Mouse (Mus musculus) liver, embryonic 14.5 days (tissue): ENCODE measurements at regions not wholly inside any gene's neighbourhood (a gene's known extent, or its start where the extent isn't known, plus 50 kb on each side); places are given as distances from the start of the nearest gene placed in this dataset.
A peak's percentile ranks its signal among the peaks of the same experiment; 100 is the strongest.

ENCODE experiments used
- ATAC-seq: fragments of 200-750 bp; cut with Nextera tagmentation; 2 replicates; pipeline ENCODE4 v1.8.0; 2017; ENCODE audit warnings: moderate number of reproducible peaks, mild to moderate bottlenecking, moderate library complexity; ENCODE audit not compliant: insufficient read depth
- DNase-seq, 3 experiments: peaks; one replicate each; pipeline ENCODE4 v3.0.0-alpha.2; 2012 to 2013; ENCODE audit warnings: low read depth in 3 of 3, low spot score in 3 of 3
- H3K27ac ChIP-seq: fragments of 300-500 bp; sonication (generic); 2 replicates; pipeline ENCODE4 v1.5.1; 2014; ENCODE audit warnings: moderate library complexity, mild to moderate bottlenecking, control low read depth, inconsistent platforms
- H3K27me3 ChIP-seq: fragments of 300-500 bp; sonication (generic); 2 replicates; pipeline ENCODE4 v1.6.1; 2014; ENCODE audit warnings: mild to moderate bottlenecking, low read length, moderate library complexity; ENCODE audit not compliant: control insufficient read depth, insufficient read depth
- H3K36me3 ChIP-seq: fragments of 300-500 bp; sonication (generic); replicated peaks from 2 replicates; pipeline ENCODE4 v1.6.1; 2014; ENCODE audit warnings: low read depth; ENCODE audit not compliant: control insufficient read depth, insufficient read depth
- H3K4me1 ChIP-seq, 2 experiments: fragments of 200-500 bp in 1 of 2; fragments of 300-500 bp in 1 of 2; sonication (generic) in 1 of 2; replicated peaks; 2 replicates each; pipeline ENCODE4 v1.6.1; 2012 to 2014; ENCODE audit warnings: antibody characterized with exemption in 1 of 2, inconsistent platforms in 1 of 2, low read length in 1 of 2; ENCODE audit not compliant: control insufficient read depth in 2 of 2, insufficient read depth in 2 of 2
- H3K4me2 ChIP-seq: fragments of 300-500 bp; sonication (generic); 2 replicates; pipeline ENCODE4 v1.6.1; 2014; ENCODE audit warnings: low read depth, mild to moderate bottlenecking, control low read depth, moderate library complexity
- H3K4me3 ChIP-seq, 2 experiments: fragments of 200-500 bp in 1 of 2; fragments of 300-500 bp in 1 of 2; sonication (generic) in 1 of 2; 2 replicates each; pipeline ENCODE4 v1.5.1; 2012 to 2014; ENCODE audit warnings: low read depth in 2 of 2, low read length in 2 of 2, mild to moderate bottlenecking in 2 of 2, control low read depth in 1 of 2, inconsistent platforms in 1 of 2, moderate library complexity in 1 of 2; ENCODE audit not compliant: insufficient read depth in 1 of 2
- H3K9ac ChIP-seq: fragments of 300-500 bp; sonication (generic); replicated peaks from 2 replicates; pipeline ENCODE4 v1.6.1; 2014; ENCODE audit warnings: mild to moderate bottlenecking, control low read depth, moderate library complexity
- H3K9me3 ChIP-seq: fragments of 300-500 bp; sonication (generic); 2 replicates; pipeline ENCODE4 v1.6.1; 2016; ENCODE audit warnings: low read length, mixed read lengths; ENCODE audit not compliant: control insufficient read depth
- CTCF ChIP-seq: IDR thresholded peaks from 2 replicates; pipeline ENCODE4 v1.5.1; 2016; ENCODE audit warnings: antibody characterized with exemption, low read depth, control low read depth
- EP300 ChIP-seq: IDR thresholded peaks from 2 replicates; pipeline ENCODE4 v1.6.1; 2016; ENCODE audit warnings: antibody characterized with exemption, low read depth
- WGBS: fragments of 180-500 bp; shearing (Covaris S2); extraction: QIAGEN DNeasy Blood & Tissue Kit; methylation state at CpG from one replicate; pipeline ENCODE4 v1.1.7; 2014; ENCODE audit not compliant: insufficient replicate concordance; 5-methylcytosine and 5-hydroxymethylcytosine counted together

DNA sequence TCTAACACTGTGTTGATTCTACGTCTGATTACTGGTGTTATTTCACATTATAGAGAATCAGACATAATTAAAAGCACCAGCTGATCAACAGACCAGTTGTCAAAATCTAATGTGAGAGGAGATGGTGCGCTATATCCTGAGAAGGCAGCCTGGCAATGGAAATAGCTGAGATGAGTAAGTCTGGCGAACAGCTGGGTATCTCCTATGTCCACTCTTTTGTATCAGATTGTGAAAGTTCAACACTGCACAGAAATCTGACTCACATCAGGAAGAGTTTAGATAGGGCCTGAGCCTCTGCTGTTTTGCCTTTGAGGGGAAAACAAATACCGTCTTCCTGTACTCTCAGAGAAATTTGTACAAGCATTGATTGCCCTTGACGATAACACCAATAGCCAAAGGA lies 1126.5 kb downstream of the Slc22a22 start:
- no peaks in the 10 kb centered on the region for H3K4me1 ChIP-seq
- no peak for ATAC-seq
- H3K9me3 ChIP-seq, result no peaks in the 10 kb centered on the region
- no peak overlapping the region for H3K9ac ChIP-seq
- H3K27me3 ChIP-seq, result no peaks in the 10 kb centered on the region
- H3K27ac ChIP-seq, result no peak overlapping the region
- H3K36me3 ChIP-seq, result no peaks in the 10 kb centered on the region
- 52% methylated on average over 5 of the region's 5 CpGs for WGBS
- DNase-seq, result no peak
- H3K4me2 ChIP-seq, result no peak overlapping the region
- no peak overlapping the region for H3K4me3 ChIP-seq
- no peak for TF ChIP-seq CTCF

- Histone ChIP-seq H3K4me2 (no peak overlapping the region), H3K36me3 (no peaks in the 10 kb centered on the region), H3K4me1 (no peaks in the 10 kb centered on the region), H3K27ac (no peak overlapping the region), H3K27me3 (no peaks in the 10 kb centered on the region), H3K9ac (no peak overlapping the region), H3K4me3 (no peak overlapping the region), H3K9me3 (no peaks in the 10 kb centered on the region)
- ATAC-seq, result no peak
- DNase-seq, result no peak
- TF ChIP-seq EP300 (no peak), CTCF (no peak)
- WGBS, result 40% methylated on average over 2 of the region's 2 CpGs
Measured at GRCm38 (mm10) chr15:56346111-56346510, 1131.3 kb downstream of the Slc22a22 start.

DNA sequence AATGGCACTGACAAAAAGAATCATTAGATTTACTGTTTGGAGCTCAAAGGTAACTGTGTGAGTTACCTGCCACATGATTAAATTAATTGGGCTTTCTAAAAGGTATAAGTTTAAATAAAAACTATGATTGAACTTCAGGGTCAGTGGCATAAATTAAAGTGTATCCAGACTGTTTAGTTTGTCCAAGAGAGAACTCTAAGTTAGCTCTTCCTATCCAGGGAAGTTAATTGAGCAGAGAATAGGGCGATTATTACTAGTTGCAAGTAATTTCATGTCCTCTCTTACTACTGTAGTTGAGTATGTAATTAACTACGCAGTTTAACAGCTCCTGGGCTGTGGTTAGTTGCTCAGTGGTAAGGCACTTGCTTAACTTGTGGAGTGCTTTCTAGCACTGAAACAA lies 1132.5 kb downstream of the Slc22a22 start:
- DNase-seq (no peak), ATAC-seq (no peak)
- no peaks in the 10 kb centered on the region for H3K36me3 ChIP-seq
- no peaks in the 10 kb centered on the region for H3K4me1 ChIP-seq
- no peaks in the 10 kb centered on the region for H3K27me3 ChIP-seq
- TF ChIP-seq CTCF (no peak), EP300 (no peak)
- WGBS, result 37% methylated on average over 2 of the region's 2 CpGs
- no peak overlapping the region for H3K27ac ChIP-seq
- no peak overlapping the region for H3K4me2 ChIP-seq
- no peak overlapping the region for H3K4me3 ChIP-seq
- no peaks in the 10 kb centered on the region for H3K9me3 ChIP-seq
- no peak overlapping the region for H3K9ac ChIP-seq

GRCm38 (mm10) chr15:56344304-56344932 lies 1133.0 kb downstream of the Slc22a22 start:
- 48% methylated on average over 4 of the region's 4 CpGs for WGBS
- no peak overlapping the region for H3K4me2 ChIP-seq
- H3K4me3 ChIP-seq, result no peak overlapping the region
- no peak for DNase-seq
- H3K9ac ChIP-seq, result no peak overlapping the region
- no peak for ATAC-seq
- H3K36me3 ChIP-seq, result no peaks in the 10 kb centered on the region
- H3K27me3 ChIP-seq, result no peaks in the 10 kb centered on the region
- H3K27ac ChIP-seq, result no peak overlapping the region
- H3K4me1 ChIP-seq, result no peaks in the 10 kb centered on the region
- H3K9me3 ChIP-seq, result no peaks in the 10 kb centered on the region
- peak; percentile 12; the same call in 1 of the 2 replicates for TF ChIP-seq CTCF
- no peak for TF ChIP-seq EP300

GRCm38 (mm10) chr15:56337879-56338278 lies 1139.5 kb downstream of the Slc22a22 start:
- no peak for ATAC-seq
- Histone ChIP-seq H3K9ac (no peak overlapping the region), H3K36me3 (no peaks in the 10 kb centered on the region), H3K27me3 (no peaks in the 10 kb centered on the region), H3K4me1 (no peaks in the 10 kb centered on the region), H3K9me3 (no peaks in the 10 kb centered on the region), H3K4me2 (no peak overlapping the region), H3K27ac (no peak overlapping the region), H3K4me3 (no peak overlapping the region)
- no peak for DNase-seq
- 30% methylated on average over 5 of the region's 5 CpGs for WGBS
- TF ChIP-seq EP300 (no peak), CTCF (no peak)
